Mouse (Mus musculus) neutrophil, adult 5-6 weeks (primary cell): ENCODE data around the gene Cd8b1. TPM values are rescaled to one million over a fixed set of nuclear protein-coding genes. Genes with fewer than 3 reads are reported as not detected.
"Not testable (repeated sequence)": the region's sequence is repeated elsewhere in the genome, so short reads cannot be mapped to it uniquely, and the experiment has no call there.

Experiments used
- ATAC-seq: fragments of 151-379, 151-347 bp; 2 replicates; pipeline ENCODE4 v1.8.0; 2017; ENCODE audit warnings: mild to moderate bottlenecking, moderate TSS enrichment; ENCODE audit not compliant: insufficient number of reproducible peaks, poor library complexity, low FRiP score, severe bottlenecking; ENCODE audit errors: extremely low read depth
- total RNA-seq: library from RNA; stranded (forward); fragments of 200-1000 nt; gene quantifications from 2 replicates; pipeline ENCODE4 v1.2.3, GENCODE M21; 2017

Cd8b1 gene
- total RNA-seq: 47.8 and 56.0 TPM in 2 replicates

GRCm38 (mm10) chr6:71322491-71322921, at the start of gene Cd8b1:
Gene Cd8b1 (plus strand): TSS chr6:71322788.
- peak; percentile 32; the same call in 1 of the 2 replicates for ATAC-seq

GRCm38 (mm10) chr6:71273715-71274114, 48.9 kb upstream of the Cd8b1 start:
- no peak for ATAC-seq

- no peak for ATAC-seq
Observed at GRCm38 (mm10) chr6:71274621-71275020, 48.0 kb upstream of the Cd8b1 start.

GRCm38 (mm10) chr6:71279418-71279817, 43.2 kb upstream of the Cd8b1 start:
- no peak for ATAC-seq

GRCm38 (mm10) chr6:71293509-71293908, 29.1 kb upstream of the Cd8b1 start:
- ATAC-seq: no peak

- no peak for ATAC-seq
Observed at GRCm38 (mm10) chr6:71295303-71295702, 27.3 kb upstream of the Cd8b1 start.

GRCm38 (mm10) chr6:71298051-71298450, 24.5 kb upstream of the Cd8b1 start:
- no peak for ATAC-seq

- 0 out of 2 replicates have a peak, but pooled peaks have one; percentile 33 for ATAC-seq
Observed at GRCm38 (mm10) chr6:71298751-71299150, 23.8 kb upstream of the Cd8b1 start.

GRCm38 (mm10) chr6:71302097-71302731, 20.4 kb upstream of the Cd8b1 start:
- ATAC-seq: no peak

GRCm38 (mm10) chr6:71307486-71307885, 15.1 kb upstream of the Cd8b1 start:
- no peak for ATAC-seq

- no peak for ATAC-seq
Observed at GRCm38 (mm10) chr6:71321826-71322283, 733 bp upstream of the Cd8b1 start, which contains the start of gene Smyd1. Gene Smyd1 (minus strand): TSS chr6:71322233.

GRCm38 (mm10) chr6:71324816-71325215, 2.2 kb downstream of the Cd8b1 start:
- ATAC-seq: no peak

GRCm38 (mm10) chr6:71329881-71330280, 7.3 kb downstream of the Cd8b1 start:
- ATAC-seq: no peak

- no peak for ATAC-seq
Observed at GRCm38 (mm10) chr6:71330486-71330885, 7.9 kb downstream of the Cd8b1 start.

- not testable (repeated sequence) for ATAC-seq
Observed at GRCm38 (mm10) chr6:71331491-71331890, 8.9 kb downstream of the Cd8b1 start.

- no peak for ATAC-seq
Observed at GRCm38 (mm10) chr6:71332236-71332965, 9.8 kb downstream of the Cd8b1 start.

GRCm38 (mm10) chr6:71333031-71333430, 10.4 kb downstream of the Cd8b1 start:
- ATAC-seq: no peak

- ATAC-seq: no peak
Observed at GRCm38 (mm10) chr6:71333578-71334273, 11.1 kb downstream of the Cd8b1 start.

- no peak for ATAC-seq
Observed at GRCm38 (mm10) chr6:71337666-71338065, 15.1 kb downstream of the Cd8b1 start.

- ATAC-seq: no peak
Observed at GRCm38 (mm10) chr6:71338941-71339340, 16.4 kb downstream of the Cd8b1 start.
